Mouse (Mus musculus) layer of hippocampus, adult 8-10 months (tissue): ENCODE data around the gene Tpi1. TPM values are rescaled to one million over a fixed set of nuclear protein-coding genes. Genes with fewer than 3 reads are reported as not detected.
"Not testable (repeated sequence)": the region's sequence is repeated elsewhere in the genome, so short reads cannot be mapped to it uniquely, and the experiment has no call there.

Source experiments
- DNase-seq, 2 experiments: peaks; one replicate each; pipeline ENCODE4 v3.0.0; 2022; ENCODE audit warnings: low spot score in 2 of 2
- total RNA-seq, 4 experiments: library from RNA; stranded (reverse); gene quantifications; 2 replicates each; pipeline ENCODE4 v1.2.4; 2022

Tpi1 gene
- total RNA-seq, 4 experiments from 2014 or later: 782 to 819 (median 789) TPM

DNA sequence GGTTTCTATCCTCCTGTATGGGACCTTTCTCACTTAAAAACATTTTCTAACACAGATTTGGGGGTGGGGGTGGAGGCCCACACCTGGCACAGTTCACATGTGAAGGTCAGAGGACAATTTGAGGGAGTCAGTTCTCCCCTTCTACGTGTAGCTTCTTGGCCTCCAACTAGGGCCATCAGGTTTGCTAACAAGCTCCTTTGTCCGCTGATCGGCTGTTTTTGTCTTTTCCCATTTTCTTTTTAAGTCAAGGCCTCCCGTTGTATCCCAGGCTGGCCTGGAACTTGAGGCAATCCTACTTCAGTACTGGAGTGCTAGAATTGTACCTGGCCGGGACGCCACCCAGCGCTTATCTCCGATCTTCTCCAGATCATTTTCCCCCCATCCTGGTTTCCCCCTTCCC is 17.6 kb upstream of the Tpi1 start:
- DNase-seq: no peak

DNA sequence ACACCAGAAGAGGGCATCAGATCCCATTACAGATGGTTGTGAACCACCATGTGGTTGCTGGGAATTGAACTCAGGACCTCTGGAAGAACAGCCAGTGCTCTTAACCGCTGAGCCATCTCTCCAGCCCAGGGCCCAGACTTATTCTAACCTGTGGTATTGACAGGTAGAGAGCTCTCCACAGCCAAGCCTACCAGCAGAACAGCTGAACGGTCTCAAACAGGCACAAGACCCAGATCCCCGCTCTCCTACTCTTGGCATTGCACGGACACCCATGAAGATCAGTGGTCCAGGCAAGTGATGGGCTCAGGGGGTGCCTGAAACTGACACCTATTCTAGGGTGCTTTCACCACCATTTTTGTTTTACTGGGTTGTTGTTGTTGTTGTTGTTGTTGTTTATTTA is 17.1 kb upstream of the Tpi1 start:
- DNase-seq: not testable (repeated sequence)

DNA sequence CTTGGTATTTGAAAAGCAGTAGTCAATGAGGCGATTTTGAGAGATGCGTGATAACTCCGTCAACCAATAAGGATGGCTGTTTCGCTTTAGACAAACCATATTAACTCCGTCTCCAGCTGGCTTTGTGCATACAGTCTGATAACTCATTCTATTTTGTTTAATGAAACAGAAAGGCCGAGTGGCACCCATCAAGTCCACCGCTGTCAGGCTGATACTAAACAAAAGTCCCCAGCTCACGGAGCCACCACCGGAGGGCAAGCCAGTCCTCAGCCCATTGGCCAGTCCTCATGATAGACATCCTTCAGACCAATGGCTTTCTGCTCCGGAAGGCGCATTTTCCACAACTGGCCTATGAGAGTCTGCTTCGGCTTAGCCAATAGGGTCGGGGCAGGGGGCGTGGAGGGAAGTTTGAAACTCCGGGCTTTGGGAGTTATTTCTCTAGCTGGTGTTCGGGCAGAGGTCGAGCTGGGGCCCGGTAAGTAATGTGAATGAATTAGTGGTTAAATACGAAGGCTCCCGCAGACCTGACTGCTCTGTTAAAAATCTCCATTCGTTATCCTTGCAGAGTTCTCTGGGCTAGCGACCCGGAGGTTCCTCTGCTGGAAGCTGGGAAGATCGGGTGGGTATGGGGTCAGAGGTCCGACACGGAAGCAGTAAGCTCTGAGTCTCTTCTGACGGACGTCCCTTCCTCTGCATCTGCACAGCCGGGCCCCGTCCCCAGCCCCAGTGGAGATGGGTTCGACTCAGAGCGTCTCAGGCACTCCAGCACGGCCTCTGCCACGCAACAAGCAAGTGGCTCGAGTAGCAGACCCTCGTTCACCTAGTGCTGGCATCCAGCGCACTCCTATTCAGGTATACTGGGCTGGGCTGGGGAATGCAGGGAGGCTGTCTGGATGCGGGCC is 16.0 kb upstream of the Tpi1 start:
- DNase-seq: peak; percentile 94 to 96

DNA sequence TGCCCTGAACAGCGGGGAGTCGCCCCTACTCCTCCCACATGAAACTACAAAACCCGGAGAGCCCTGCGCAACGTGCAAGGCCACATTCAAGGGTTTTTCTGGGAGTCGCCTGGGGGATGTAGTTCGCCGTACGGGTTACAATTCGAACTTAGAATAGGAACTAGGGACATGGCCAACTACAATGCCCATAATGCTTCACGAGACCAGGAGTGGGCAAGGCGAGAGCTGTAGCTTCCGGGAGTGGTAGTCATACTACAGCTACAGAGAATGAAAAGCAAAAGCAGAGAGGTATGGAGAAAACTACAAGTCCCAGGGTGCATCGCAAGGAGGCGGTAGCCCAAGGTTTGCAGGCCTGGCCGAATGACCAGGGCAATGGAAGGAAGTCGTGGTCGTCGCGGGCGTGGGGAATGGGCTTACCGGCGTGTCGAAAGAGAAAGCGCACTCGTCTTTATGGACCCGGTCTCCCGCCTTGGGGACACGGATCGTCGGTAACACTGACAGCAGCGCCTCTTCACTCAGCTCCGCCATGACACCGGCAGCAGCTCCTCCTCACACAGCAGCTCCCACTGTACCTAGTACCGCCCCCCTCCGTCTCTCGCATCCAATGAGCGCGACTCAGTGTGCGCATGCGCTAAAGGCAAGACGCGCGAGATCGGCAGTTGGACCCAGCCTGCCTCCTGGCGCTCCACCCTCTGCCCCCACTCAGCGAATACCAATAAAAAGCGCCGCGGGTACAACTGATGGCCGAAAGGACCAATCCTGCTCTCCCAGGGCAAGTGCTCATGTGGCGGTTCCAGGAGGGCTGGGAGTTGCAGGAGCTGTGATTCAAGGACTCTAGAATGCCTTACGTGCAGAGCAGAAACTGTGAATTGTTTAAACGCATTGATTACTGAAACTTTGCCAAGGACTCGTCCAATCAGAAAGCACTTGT is 15.0 kb upstream of the Tpi1 start, which contains the start of the genes Usp5 and Cdca3:
Gene Usp5 (minus strand): TSS at position 617 of the 931 bp plus-strand sequence.
Gene Cdca3 (plus strand): TSS at position 680 of the 931 bp plus-strand sequence.
- peak; percentile 99 for DNase-seq

DNA sequence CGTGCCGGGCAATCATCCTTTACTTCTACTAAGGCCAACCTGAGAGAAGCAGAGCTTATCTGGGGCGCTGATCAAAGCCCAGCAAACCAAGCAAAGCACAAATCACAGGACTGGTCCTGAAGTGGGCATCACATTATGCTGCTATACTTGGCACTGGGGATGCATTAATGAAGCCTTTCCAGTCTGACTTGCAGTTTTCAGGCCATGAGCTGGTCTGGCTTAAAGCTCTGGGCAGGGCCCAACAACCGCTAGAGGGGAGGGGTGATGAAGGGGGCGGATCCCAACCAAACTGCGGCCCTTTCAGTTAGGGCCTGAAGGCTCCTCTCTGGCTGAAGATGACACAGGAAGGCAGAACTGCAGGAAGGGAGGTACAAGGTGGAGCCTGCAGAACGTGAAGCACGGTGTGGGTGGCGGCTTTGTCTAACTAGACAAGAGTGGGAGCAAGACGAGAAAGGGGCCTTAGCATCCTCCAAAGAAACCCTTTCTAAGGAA is 14.1 kb upstream of the Tpi1 start:
- DNase-seq: no peak

DNA sequence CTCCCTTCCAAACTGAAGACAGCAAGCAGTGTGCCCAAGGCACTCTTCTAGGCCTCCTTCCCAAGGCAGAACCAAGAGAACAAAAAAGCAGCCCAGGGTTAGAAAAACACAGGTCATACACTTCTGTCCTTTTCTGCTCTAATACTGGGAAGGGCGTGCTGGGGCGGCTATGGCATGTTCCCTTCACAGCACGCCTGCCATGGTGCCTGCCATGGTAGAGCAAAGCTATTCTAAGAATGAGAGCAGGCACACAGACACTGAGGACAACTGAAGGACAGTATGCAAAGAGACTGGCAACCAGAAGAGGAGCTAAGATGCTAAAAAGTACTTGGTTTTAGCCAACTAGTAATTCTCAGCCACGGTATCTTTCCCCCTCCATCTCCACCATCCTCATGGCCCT is 8.0 kb upstream of the Tpi1 start:
- no peak for DNase-seq

DNA sequence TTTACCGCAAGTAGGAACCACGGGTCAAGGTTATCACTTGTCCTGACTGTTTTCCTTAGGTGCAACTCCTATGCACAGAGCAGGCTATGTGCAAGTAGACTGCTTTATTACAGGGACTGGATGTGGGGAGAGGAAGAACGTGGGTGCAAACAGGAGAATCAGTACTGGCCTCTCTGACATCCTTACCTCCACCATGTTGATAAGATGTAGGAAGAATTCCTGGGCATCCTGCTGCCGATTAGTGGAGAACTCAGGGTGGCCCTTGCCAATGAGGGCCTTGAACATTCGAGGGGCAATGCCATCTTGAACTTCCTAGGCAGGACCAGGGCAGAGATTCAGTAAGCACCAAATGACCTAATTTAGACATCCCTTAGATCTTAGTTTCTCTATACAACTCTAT is 6.8 kb upstream of the Tpi1 start:
- DNase-seq: no peak

DNA sequence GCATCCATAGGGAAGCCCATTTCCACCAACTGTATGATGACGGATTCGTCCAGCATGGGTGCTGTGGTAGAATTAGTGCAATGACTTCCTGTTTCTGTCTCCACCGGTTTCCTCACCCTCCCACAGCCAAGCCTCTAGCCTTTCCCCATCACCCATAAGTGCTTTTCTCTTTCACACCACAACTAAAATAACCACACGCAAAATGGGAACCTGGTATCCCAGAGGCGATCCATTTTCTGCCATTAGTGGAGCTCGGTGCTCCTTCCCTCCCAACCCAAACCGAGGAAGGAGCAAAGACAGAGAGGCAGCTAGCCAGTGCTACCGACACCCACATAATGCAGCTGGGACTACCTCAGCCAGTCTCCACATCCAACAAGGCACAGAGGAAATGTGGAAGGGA is 3.9 kb upstream of the Tpi1 start:
- no peak for DNase-seq

DNA sequence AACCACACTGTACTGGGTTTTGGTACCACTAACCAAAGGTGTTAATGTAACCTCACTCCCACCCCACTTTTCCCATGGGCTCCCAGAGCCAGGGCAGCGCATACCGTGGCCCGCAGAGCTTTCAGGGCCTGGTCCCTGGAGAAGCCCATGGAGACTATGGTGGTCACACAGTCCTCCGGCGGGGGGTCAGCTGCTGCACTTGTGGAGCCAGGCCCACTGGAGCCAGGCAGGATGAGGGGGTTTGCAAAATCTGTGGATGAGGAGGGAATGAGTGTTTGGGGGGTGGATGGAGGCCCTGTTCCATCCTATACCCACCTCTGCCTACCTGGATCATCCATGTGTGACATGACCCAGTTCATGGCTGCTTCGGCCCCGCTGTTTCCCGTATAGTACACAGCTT is 3.5 kb upstream of the Tpi1 start:
- no peak for DNase-seq

DNA sequence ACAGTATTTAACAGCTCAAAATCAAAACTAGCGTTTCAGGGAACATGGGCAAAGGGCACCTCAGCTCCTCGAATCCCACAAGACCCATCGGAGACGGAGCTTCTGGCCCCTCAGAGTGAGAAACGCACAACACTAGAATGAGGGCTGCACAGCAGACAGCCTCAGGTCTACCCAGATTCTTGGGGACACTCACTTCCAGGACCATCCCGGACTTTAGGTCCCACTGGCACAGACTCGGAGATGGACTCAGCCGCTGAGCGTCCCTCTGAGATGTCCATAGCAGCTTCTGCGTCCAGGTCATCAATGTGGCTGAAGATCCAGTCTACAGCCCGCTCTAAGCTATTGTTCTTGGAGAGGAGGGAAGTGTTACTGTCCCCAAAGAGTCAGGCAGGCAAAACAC is 3.0 kb upstream of the Tpi1 start:
- DNase-seq: no peak

DNA sequence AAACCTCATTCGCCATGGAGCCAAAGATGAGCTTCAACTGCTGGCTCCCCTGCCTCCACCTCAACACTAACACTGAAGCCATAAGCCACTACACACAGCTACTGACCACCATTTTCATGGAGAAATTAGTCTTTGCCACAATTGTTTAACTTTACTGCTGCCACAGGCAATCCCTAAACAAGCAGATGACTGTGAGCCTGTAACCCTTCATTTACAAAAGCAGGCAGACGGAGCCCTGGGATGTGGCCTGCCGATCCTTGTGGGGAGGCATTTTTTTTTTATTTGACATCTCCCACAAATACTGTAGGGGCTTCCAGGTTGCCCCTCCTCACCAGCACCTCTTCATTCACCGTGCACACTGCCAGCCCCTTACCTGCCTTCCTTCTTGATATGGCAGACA is 2.5 kb upstream of the Tpi1 start:
- no peak for DNase-seq

DNA sequence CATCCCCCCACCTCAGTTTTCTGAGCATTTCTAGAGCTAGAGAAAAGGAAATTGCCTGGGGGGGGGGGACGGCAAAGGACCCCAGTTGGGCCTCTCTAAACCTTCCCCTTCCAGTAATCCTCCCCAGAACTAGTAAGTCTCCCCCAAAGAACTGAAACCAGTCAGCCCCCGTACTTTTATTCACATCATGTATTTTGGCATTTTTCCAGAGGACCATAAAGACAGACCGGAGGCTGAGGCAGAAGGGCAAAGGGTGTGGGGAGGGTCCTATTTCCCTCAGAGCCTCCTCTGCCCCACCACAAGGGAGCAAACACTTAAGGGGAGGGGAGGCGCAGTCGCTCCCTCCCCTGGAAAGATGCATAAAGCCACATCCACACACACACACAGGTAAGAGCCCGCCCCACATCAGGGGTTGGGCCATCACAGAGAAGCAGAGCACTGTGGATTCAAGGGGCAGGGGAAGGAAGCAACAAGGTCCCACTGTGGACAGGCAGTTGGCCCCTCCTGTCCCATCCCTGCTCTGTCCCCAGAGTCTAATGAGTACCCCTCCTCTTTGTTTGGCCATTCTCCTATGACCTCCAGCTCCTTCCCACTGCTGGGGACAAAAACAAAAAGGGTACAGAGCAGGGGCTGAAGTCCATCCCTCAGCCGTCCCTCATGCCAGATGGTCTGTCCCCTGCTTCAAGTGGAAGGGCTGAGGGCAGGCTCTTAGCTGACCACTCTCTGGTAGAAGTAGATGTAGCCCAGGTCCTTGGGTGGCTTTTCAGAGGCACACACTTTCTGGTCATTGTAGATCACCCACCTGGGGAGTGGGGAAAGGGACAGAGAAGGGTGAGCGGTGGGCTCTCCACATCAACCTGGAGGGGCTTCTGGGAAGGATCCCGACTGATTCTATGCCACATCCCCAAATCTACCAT is 1.0 kb upstream of the Tpi1 start:
- no peak for DNase-seq

DNA sequence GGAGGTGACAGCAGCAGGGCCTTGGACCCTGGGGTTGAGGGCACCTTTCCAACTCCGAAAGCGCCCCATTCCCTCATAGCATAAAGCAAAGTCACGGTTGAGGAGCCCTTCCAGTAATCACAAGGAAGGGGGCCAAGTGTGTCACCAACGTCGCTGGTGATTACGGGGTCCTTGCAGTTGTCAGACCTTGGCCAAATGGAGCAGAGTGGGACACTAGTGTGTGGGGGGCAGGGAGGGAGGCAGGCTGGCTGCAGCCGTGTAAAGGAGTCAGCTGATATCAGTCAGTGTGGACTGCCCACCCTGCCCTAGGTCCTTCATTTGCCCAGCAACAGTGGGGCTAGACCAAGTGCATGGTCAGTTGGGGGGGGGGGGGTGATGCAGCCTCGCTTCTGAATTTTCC is 352 bp upstream of the Tpi1 start:
- DNase-seq: no peak

DNA sequence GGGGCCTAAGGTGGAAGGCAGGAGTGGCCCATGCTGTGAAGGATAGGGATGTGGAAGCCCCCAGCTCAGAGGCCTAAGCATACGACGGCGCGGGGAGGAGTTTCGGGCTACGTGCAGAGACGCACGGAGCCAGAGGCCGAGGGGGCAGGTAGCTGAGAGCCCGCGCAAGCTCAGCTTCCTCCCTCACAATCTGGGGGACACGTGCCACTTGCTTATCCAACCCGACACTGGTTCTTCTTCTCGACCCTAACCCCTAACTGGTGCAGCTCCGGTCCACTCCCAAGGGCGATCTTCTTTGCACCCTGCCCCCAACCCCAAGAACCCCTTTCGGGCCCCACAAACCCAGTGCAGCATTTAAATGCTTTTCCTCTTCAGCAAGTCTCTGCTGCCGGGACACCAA is 600 bp downstream of the Tpi1 start:
- DNase-seq: peak in 1 of 2 experiments; percentile 68

DNA sequence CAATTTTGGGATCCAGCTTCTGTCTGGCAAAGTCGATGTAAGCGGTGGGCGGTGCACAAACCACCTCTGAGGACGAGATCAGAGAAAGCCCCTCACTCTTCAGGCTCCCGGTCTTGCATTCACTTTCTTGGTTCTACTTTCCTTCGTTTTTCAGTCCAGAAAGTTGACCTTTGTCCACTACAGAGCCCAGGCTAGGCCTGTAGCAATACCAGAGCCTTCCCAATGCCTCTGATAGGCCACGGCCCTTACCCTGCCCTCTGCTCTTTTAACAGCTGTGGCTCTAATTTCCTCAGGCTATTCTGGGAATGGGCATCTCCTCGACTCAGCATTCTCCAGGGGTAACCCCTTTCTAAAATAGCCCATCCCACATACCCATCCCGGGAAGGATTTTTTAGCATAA is 1.2 kb downstream of the Tpi1 start:
- DNase-seq: no peak

DNA sequence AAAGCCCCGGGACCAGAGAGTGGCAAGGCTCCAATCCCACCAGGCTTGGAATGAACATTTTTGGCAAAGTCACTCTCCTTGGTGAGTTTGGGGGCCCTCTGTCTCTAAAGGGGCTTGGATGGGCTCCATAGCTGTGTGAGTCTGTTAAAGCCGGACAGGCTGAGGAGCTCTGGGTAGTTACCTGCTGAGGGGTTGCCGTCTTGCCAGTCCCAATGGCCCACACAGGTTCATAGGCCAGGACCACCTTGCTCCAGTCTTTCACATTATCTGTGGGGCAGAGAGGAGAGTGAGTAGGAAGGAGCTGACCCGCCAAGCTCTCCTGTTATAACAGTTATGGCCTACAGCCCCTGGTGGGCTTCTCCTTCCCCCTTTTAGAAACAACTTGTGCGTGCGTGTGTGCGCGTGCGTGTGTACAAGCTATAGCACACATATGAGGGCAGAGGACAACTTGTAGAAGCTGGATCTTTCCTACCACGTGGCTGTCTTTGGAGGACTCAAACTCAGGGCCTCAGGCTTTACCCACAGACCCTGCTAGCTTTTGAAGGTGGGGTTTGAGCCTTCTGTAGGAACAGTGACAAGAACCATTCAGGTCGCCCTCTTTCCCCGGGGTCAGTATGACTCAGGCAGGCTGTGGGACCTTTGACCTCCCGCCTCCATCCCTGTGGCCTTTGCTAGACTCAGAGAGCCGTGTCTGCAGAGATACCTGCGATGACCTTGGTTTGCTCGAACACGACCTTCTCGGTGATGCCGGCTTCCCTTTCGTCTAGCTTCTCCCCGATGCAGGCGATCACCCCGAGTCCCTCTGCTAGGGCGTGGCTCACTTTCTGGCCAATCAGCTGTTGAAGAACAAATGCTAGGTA is 2.2 kb downstream of the Tpi1 start:
- no peak for DNase-seq

DNA sequence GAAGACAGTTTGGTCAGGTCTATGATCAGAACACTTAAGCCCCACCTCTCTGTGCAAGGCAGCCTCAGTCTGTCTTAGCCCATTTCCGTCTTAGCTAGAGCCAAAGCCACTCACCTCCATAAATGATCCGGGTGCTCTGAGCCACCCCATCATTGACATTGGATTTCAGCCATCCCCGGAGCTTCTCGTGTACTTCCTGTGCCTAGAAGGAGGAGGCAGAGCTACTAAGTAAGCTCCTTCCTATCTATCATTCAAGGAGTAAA is 2.8 kb downstream of the Tpi1 start:
- DNase-seq: no peak

DNA sequence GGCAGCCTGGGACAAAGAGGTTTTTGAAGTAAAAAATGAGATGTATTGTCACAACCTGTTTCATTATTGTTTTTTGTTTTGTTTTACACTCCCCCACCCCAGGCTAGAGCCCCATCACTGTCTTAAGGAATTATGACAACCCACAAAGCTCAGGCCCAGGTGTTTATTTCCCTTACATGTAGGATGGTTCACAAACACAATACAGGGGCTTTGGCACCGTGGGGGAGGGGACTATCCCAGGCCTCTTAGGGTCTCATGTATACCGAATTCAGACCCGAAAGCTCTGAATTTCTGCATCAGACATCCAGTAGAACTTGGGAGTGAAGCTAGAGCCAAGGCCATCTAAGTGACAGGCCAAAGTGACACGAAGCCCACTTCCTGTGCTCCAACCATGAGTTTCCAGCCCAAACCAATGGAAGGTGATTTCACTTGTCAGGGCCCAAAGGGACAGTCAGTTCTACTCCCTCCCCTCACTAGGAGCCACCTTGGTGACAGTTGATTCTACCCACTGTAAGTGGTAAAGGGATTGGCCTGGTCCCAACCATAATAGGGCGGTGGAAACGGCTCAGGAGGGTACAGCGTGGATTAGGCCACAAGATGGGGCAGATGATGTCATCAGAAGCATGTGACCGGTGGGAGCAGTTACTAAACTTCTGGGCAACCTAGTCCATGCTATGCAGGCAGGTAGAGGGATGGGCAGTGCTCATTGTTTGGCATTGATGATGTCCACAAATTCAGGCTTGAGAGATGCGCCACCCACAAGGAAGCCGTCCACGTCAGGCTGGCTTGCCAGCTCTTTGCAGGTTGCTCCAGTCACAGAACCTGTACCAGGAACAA is 3.3 kb downstream of the Tpi1 start:
- not testable (repeated sequence) for DNase-seq

DNA sequence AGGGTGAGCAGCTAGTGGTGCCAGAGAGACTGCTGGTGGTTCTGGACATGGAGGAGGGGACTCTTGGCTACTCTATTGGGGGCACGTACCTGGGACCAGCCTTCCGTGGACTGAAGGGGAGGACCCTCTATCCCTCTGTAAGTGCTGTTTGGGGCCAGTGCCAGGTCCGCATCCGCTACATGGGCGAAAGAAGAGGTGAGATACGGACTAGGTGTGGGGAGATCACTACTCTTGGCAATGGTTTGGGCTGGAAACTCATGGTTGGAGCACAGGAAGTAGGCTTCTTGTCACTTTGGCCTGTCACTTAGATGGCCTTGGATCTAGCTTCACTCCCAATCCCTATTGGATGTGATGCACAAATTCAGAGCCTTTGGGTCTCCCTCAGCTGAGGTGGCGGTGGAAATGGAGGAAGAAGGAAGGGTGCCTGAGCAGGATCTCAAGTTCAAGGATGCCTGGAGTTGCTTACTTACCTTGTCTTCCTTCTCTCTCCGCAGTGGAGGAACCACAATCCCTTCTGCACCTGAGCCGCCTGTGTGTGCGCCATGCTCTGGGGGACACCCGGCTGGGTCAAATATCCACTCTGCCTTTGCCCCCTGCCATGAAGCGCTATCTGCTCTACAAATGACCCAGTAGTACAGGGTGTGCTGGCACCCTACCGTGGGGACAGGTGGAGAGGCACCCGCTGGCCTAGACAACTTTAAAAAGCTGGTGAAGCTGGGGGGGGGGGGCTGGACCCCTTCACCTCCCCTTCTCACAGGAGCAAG is 4.1 kb downstream of the Tpi1 start:
- DNase-seq: no peak
